Mouse (Mus musculus): ENCODE measurements at regions not wholly inside any gene's neighbourhood (a gene's known extent, or its start where the extent isn't known, plus 50 kb on each side); places are given as distances from the start of the nearest gene placed in this dataset.
A peak's percentile ranks its signal among the peaks of the same experiment; 100 is the strongest.

DNA sequence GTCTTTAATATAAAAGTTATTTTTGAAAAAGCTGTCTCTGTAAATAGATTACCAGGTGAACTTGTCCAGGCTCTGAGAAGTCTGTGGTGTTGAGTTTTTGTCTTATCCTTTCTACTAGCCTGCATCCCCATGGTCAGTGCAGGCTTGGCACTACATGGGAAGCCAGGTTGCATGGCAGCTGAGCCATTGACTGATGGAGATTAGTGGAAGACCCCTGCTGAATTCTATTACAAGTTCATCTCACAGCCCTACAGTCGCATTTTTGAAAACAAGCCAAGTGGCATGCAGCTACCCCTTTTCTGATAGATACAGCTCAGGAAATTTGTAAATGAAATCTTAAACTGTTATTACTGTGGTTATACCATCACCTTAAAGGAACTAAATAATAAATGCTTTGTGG, 101.2 kb upstream of the Fam184a start:
- 78% methylated on average over 1 of the region's 1 CpGs for WGBS
- Histone ChIP-seq H3K9me3 (no peaks in the 10 kb centered on the region), H3K27ac (replicated peaks) (no peak overlapping the region), H3K36me3 (no peaks in the 10 kb centered on the region), H3K4me1 (no peaks in the 10 kb centered on the region), H3K4me2 (replicated peaks) (no peak overlapping the region), H3K27me3 (no peaks in the 10 kb centered on the region), H3K9ac (replicated peaks) (no peak overlapping the region), H3K4me3 (no peak overlapping the region)
- ATAC-seq (ENCODE audit: low FRiP score, low read depth), result no peak

- Histone ChIP-seq H3K9ac (replicated peaks) (no peak overlapping the region), H3K4me1 (no peaks in the 10 kb centered on the region), H3K9me3 (no peaks in the 10 kb centered on the region), H3K27ac (replicated peaks) (no peak overlapping the region), H3K4me2 (replicated peaks) (no peak overlapping the region), H3K4me3 (no peak overlapping the region), H3K27me3 (no peaks in the 10 kb centered on the region), H3K36me3 (no peaks in the 10 kb centered on the region)
- WGBS, result 81% methylated on average over 4 of the region's 4 CpGs
- ATAC-seq (ENCODE audit: low FRiP score, low read depth), result no peak
These were observed 99.6 kb upstream of the Fam184a start for GRCm38 (mm10) chr10:53850568-53850967.

GRCm38 (mm10) chr10:53813244-53813620, 62.3 kb upstream of the Fam184a start:
- no peak overlapping the region for H3K4me2 ChIP-seq (replicated peaks)
- no peaks in the 10 kb centered on the region for H3K4me1 ChIP-seq
- 73% methylated on average over 2 of the region's 2 CpGs for WGBS
- H3K9ac ChIP-seq (replicated peaks), result no peak overlapping the region
- no peak overlapping the region for H3K27ac ChIP-seq (replicated peaks)
- H3K4me3 ChIP-seq, result no peak overlapping the region
- H3K9me3 ChIP-seq, result no peaks in the 10 kb centered on the region
- no peak for ATAC-seq (ENCODE audit: low FRiP score, low read depth)
- no peaks in the 10 kb centered on the region for H3K27me3 ChIP-seq
- no peaks in the 10 kb centered on the region for H3K36me3 ChIP-seq

DNA sequence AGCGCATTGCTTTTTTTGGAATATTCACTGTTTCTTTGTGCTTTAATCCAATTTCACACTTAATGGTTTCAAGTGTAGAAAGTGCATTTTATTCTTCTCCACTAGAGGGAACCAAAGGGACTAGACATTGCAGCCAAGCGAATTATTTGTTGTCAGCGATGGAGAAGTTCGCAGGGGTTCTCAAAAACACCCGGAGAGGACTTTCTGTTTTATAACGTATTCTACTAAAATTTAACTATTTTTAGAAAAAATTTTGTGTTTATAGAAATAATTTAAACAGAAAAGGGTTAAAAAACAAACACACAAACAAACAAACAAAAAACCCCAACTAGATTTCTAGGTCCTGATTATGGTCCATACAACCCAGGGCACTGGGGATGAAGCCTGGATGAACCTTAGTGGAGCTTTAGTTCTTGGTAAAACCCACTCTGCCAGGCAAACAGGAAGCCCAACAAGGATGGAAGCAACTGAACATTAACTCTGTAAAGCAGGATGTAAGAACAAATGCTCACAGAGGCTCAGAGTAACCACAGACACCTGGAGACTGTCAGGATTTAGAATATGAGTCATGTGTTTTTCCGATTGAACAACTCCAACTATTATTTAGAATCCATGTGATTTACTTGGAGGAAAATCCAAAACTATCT, 61.8 kb upstream of the Fam184a start:
- Histone ChIP-seq H3K9ac (replicated peaks) (no peak overlapping the region), H3K4me2 (replicated peaks) (0 out of 2 replicates have a peak overlapping the region, but pooled peaks have one; percentile 25), H3K36me3 (no peaks in the 10 kb centered on the region), H3K27ac (replicated peaks) (no peak overlapping the region), H3K9me3 (no peaks in the 10 kb centered on the region), H3K27me3 (no peaks in the 10 kb centered on the region), H3K4me3 (no peak overlapping the region), H3K4me1 (no peaks in the 10 kb centered on the region)
- peak; percentile 72; the same call in 1 of the 2 replicates for ATAC-seq (ENCODE audit: low FRiP score, low read depth)
- 34% methylated on average over 7 of the region's 7 CpGs for WGBS

- H3K27ac ChIP-seq (replicated peaks), result no peak overlapping the region
- no peaks in the 10 kb centered on the region for H3K4me1 ChIP-seq
- no peak overlapping the region for H3K4me3 ChIP-seq
- ATAC-seq (ENCODE audit: low FRiP score, low read depth), result peak; percentile 66; the same call in 1 of the 2 replicates
- 72% methylated on average over 14 of the region's 14 CpGs for WGBS
- H3K27me3 ChIP-seq, result no peaks in the 10 kb centered on the region
- H3K4me2 ChIP-seq (replicated peaks), result 0 out of 2 replicates have a peak overlapping the region, but pooled peaks have one; percentile 25
- H3K36me3 ChIP-seq, result no peaks in the 10 kb centered on the region
- H3K9me3 ChIP-seq, result no peaks in the 10 kb centered on the region
- H3K9ac ChIP-seq (replicated peaks), result no peak overlapping the region
These were observed 61.1 kb upstream of the Fam184a start for GRCm38 (mm10) chr10:53811904-53812596.

GRCm38 (mm10) chr10:53806697-53807096, 55.8 kb upstream of the Fam184a start:
- WGBS, result 63% methylated on average over 8 of the region's 8 CpGs
- H3K4me3 ChIP-seq, result no peak overlapping the region
- no peak overlapping the region for H3K9ac ChIP-seq (replicated peaks)
- no peaks in the 10 kb centered on the region for H3K36me3 ChIP-seq
- no peak for ATAC-seq (ENCODE audit: low FRiP score, low read depth)
- H3K27ac ChIP-seq (replicated peaks), result no peak overlapping the region
- no peaks in the 10 kb centered on the region for H3K9me3 ChIP-seq
- H3K4me2 ChIP-seq (replicated peaks), result no peak overlapping the region
- H3K27me3 ChIP-seq, result no peaks in the 10 kb centered on the region
- H3K4me1 ChIP-seq, result no peaks in the 10 kb centered on the region

- WGBS, result 77% methylated on average over 7 of the region's 7 CpGs
- Histone ChIP-seq H3K4me2 (replicated peaks) (no peak overlapping the region), H3K9me3 (no peaks in the 10 kb centered on the region)
These were observed 50.2 kb upstream of the Fam184a start for GRCm38 (mm10) chr10:53801048-53801641.

More at GRCm38 (mm10) chr10:53801048-53801641, 50.2 kb upstream of the Fam184a start:
- H3K36me3 ChIP-seq, result no peaks in the 10 kb centered on the region
- no peak overlapping the region for H3K27ac ChIP-seq (replicated peaks)
- no peak for ATAC-seq (ENCODE audit: low FRiP score, low read depth)
- H3K9ac ChIP-seq (replicated peaks), result no peak overlapping the region
- no peaks in the 10 kb centered on the region for H3K27me3 ChIP-seq
- no peak overlapping the region for H3K4me3 ChIP-seq
- H3K4me1 ChIP-seq, result no peaks in the 10 kb centered on the region

Data from midbrain, embryonic 12.5 days (tissue).